Mouse (Mus musculus): ENCODE data around the gene Trim68. TPM values are rescaled to one million over a fixed set of nuclear protein-coding genes. Genes with fewer than 3 reads are reported as not detected.

Trim68 gene
- polyA plus RNA-seq, 1 experiment from 2014 or later: 16.3 TPM

Other genes starting within 250 kb of the Trim68 start
- gene Rrm1, start 245.6 kb downstream of the Trim68 start, polyA plus RNA-seq (2014; fragmentation: Nextera tagmentation; extraction: Ambion mirVana): 119 TPM in 2 replicates
- 0.27 and 0.41 TPM in 2 replicates for gene Olfr543, start 205.6 kb downstream of the Trim68 start, polyA plus RNA-seq (2014; fragmentation: Nextera tagmentation; extraction: Ambion mirVana)
- gene Olfr544, start 199.0 kb downstream of the Trim68 start, polyA plus RNA-seq (2014; fragmentation: Nextera tagmentation; extraction: Ambion mirVana): 0.12 and 0.13 TPM in 2 replicates
- not detected in 2 replicates for gene Olfr545, start 187.8 kb downstream of the Trim68 start, polyA plus RNA-seq (2014; fragmentation: Nextera tagmentation; extraction: Ambion mirVana)
- gene Olfr547, start 152.6 kb downstream of the Trim68 start, polyA plus RNA-seq (2014; fragmentation: Nextera tagmentation; extraction: Ambion mirVana): not detected in 2 replicates
- gene Olfr548-ps1, start 146.4 kb downstream of the Trim68 start, polyA plus RNA-seq (2014; fragmentation: Nextera tagmentation; extraction: Ambion mirVana): not detected in 2 replicates
- not detected in 2 replicates for gene Olfr549, start 137.5 kb downstream of the Trim68 start, polyA plus RNA-seq (2014; fragmentation: Nextera tagmentation; extraction: Ambion mirVana)
- 0.57 and 0.96 TPM in 2 replicates for gene Trim21, start 121.8 kb downstream of the Trim68 start, polyA plus RNA-seq (2014; fragmentation: Nextera tagmentation; extraction: Ambion mirVana)
- gene Olfr550, start 115.9 kb downstream of the Trim68 start, polyA plus RNA-seq (2014; fragmentation: Nextera tagmentation; extraction: Ambion mirVana): not detected in 2 replicates
- gene Olfr551, start 95.4 kb downstream of the Trim68 start, polyA plus RNA-seq (2014; fragmentation: Nextera tagmentation; extraction: Ambion mirVana): not detected in 2 replicates
- gene Olfr552, start 89.6 kb downstream of the Trim68 start, polyA plus RNA-seq (2014; fragmentation: Nextera tagmentation; extraction: Ambion mirVana): not detected in 2 replicates
- not detected in 2 replicates for gene Olfr553, start 69.1 kb downstream of the Trim68 start, polyA plus RNA-seq (2014; fragmentation: Nextera tagmentation; extraction: Ambion mirVana)
- gene Olfr554, start 48.9 kb downstream of the Trim68 start, polyA plus RNA-seq (2014; fragmentation: Nextera tagmentation; extraction: Ambion mirVana): not detected in 2 replicates
- gene Olfr555, start 28.5 kb downstream of the Trim68 start, polyA plus RNA-seq (2014; fragmentation: Nextera tagmentation; extraction: Ambion mirVana): not detected in 2 replicates
- not detected in 2 replicates for gene Olfr556, start 22.4 kb downstream of the Trim68 start, polyA plus RNA-seq (2014; fragmentation: Nextera tagmentation; extraction: Ambion mirVana)
- not detected in 2 replicates for gene Olfr557, start 8.6 kb upstream of the Trim68 start, polyA plus RNA-seq (2014; fragmentation: Nextera tagmentation; extraction: Ambion mirVana)
- 0.20 and 0.30 TPM in 2 replicates for gene Olfr558, start 14.9 kb upstream of the Trim68 start, polyA plus RNA-seq (2014; fragmentation: Nextera tagmentation; extraction: Ambion mirVana)
- not detected in 2 replicates for gene Olfr33, start 31.7 kb upstream of the Trim68 start, polyA plus RNA-seq (2014; fragmentation: Nextera tagmentation; extraction: Ambion mirVana)
- 0.12 TPM in 1 of 2 replicates, not detected in the other for gene Olfr559, start 40.2 kb upstream of the Trim68 start, polyA plus RNA-seq (2014; fragmentation: Nextera tagmentation; extraction: Ambion mirVana)
- gene Olfr560, start 72.0 kb upstream of the Trim68 start, polyA plus RNA-seq (2014; fragmentation: Nextera tagmentation; extraction: Ambion mirVana): not detected in 2 replicates
- gene Olfr78, start 72.1 kb upstream of the Trim68 start, polyA plus RNA-seq (2014; fragmentation: Nextera tagmentation; extraction: Ambion mirVana): not detected in 2 replicates
- gene Olfr561, start 83.9 kb upstream of the Trim68 start, polyA plus RNA-seq (2014; fragmentation: Nextera tagmentation; extraction: Ambion mirVana): not detected in 2 replicates
- not detected in 2 replicates for gene Olfr564, start 116.2 kb upstream of the Trim68 start, polyA plus RNA-seq (2014; fragmentation: Nextera tagmentation; extraction: Ambion mirVana)
- gene Olfr566, start 171.4 kb upstream of the Trim68 start, polyA plus RNA-seq (2014; fragmentation: Nextera tagmentation; extraction: Ambion mirVana): not detected in 2 replicates
- gene Olfr568, start 189.8 kb upstream of the Trim68 start, polyA plus RNA-seq (2014; fragmentation: Nextera tagmentation; extraction: Ambion mirVana): not detected in 2 replicates
- gene Olfr569, start 203.6 kb upstream of the Trim68 start, polyA plus RNA-seq (2014; fragmentation: Nextera tagmentation; extraction: Ambion mirVana): not detected in 2 replicates
- gene Olfr570, start 207.2 kb upstream of the Trim68 start, polyA plus RNA-seq (2014; fragmentation: Nextera tagmentation; extraction: Ambion mirVana): not detected in 2 replicates
- not detected in 2 replicates for gene Olfr571, start 230.2 kb upstream of the Trim68 start, polyA plus RNA-seq (2014; fragmentation: Nextera tagmentation; extraction: Ambion mirVana)
- gene Olfr572, start 237.1 kb upstream of the Trim68 start, polyA plus RNA-seq (2014; fragmentation: Nextera tagmentation; extraction: Ambion mirVana): not detected in 2 replicates